Mouse (Mus musculus) spleen, adult 2 months (tissue): ENCODE results near the gene Cldn14.

ENCODE experiments used
- CTCF ChIP-seq: fragments of 200-500 bp; IDR thresholded peaks from 2 replicates; pipeline ENCODE4 v1.5.1; 2011; ENCODE audit warnings: mild to moderate bottlenecking, inconsistent platforms; ENCODE audit not compliant: insufficient read depth, insufficient read length, insufficient replicate concordance; ENCODE audit errors: extremely low read depth
- POLR2A ChIP-seq: fragments of 200-500 bp; IDR thresholded peaks from 2 replicates; pipeline ENCODE4 v1.6.1; 2011; ENCODE audit warnings: low read depth, low read length, inconsistent platforms

DNA sequence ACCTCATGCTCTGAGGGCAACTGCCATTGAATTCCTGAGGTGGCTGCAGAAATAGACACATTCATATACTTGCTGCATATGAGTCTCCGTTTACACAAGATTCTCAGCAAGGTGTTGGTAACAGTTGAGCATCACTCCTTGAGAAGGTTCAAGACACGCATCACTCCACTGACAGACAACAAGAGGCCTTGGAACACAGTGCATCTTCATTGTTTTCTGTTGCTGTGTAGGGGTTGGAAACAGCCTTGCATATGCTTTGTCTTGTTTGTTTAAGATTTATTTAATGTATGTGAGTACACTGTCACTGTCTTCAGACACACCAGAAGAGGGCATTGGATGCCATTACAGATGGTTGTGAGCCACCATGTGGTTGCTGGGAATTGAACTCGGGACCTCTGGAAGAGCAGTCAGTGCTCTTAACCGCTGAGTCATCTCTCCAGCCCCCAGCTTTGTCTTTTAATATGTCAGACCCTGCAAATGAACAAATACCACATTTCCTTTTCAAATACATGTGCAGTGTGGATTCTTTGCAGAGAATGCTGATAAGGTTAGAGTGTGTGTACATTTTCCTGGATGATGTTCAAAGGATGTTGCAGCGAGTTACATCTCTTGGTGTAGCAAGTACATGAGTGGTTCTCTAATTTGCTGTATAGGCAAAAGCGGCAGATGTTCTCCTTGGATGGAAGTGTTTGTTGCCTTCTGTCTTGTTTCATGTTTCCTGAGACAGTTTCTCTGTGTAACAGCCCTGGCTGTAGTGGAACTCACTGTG, 130.8 kb downstream of the Cldn14 start:
- TF ChIP-seq CTCF: no peak
- TF ChIP-seq POLR2A: no peak
